9 mouse cellular contexts compared by ENCODE assay signal in the genomic region with DNA sequence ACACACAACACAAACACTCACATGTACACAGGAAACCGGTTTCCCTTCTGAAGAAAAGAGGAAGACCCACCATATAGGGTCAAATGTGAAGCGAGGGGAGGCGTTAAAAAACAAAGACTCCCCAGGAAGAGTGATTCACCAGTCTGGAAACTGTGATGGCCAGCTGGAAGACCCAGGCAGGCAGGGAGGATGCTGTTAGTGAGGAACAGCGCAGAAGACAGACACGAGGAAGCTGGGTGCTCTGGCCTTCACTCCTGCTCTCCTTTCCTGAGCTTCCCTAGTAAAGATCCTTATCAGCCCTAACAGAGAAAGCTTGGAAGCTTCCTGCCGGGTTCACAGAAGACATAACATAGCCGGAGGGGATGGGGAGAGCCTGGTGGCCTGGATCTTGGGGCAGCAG. TPM values are rescaled to one million over a fixed set of nuclear protein-coding genes. Genes with fewer than 3 reads are reported as not detected.
DNase-seq lines count a peak whose midpoint lies in the region; ATAC-seq and TF ChIP-seq lines count a peak whose summit lies in the region.
"Had no signal": no experiment of that assay in that cellular context is flagged by ENCODE, and none has a peak within 500 bp of the region (broad histone marks: within the 10 kb centered on the region; RNA-seq: fewer than 3 reads in every experiment).

No protein-coding gene starts in this region.

- H3K9me3 ChIP-seq in kidney, embryonic 14.5 days (ENCODE audit: control insufficient read depth, low read length), result no peaks in the 10 kb centered on the region
- no peaks in the 10 kb centered on the region for H3K9me3 ChIP-seq in forebrain, embryonic 13.5 days (replicated peaks)
- no peaks in the 10 kb centered on the region for H3K9me3 ChIP-seq in hindbrain, postnatal 0 days (ENCODE audit: low read length)

- no peak for TF ChIP-seq CTCF in hindbrain, postnatal 0 days (IDR thresholded peaks at IDR 0.05; ENCODE audit: low read depth)
- TF ChIP-seq CTCF in thymus, adult 2 months (IDR thresholded peaks at IDR 0.05; ENCODE audit: borderline replicate concordance, control insufficient read depth, extremely low read depth, insufficient read depth, low read length, poor library complexity), result no peak

- no peak for DNase-seq in kidney, postnatal 25 days
- DNase-seq in hindbrain, postnatal 0 days (ENCODE audit: low spot score), result no peak
- DNase-seq in thymus, adult 2 months, result no peak
- no peak for DNase-seq in urinary bladder, adult 18-20 months (ENCODE audit: low spot score in 2 of 2)

- H3K27ac ChIP-seq in kidney, embryonic 14.5 days (ENCODE audit: low read depth, low read length), result peak overlapping the region; percentile 69; the same call in 1 of the 2 replicates
- H3K27ac ChIP-seq in forebrain, embryonic 13.5 days, result peak overlapping the region; percentile 68
- peak overlapping the region; percentile 71 for H3K27ac ChIP-seq in hindbrain, postnatal 0 days
- no peak overlapping the region for H3K27ac ChIP-seq in thymus, adult 2 months (ENCODE audit: control insufficient read depth, insufficient read depth, low read length)

- H3K9ac ChIP-seq in kidney, embryonic 14.5 days (ENCODE audit: low read depth, low read length), result no peak overlapping the region
- H3K9ac ChIP-seq in forebrain, embryonic 13.5 days, result no peak overlapping the region
- no peak overlapping the region for H3K9ac ChIP-seq in hindbrain, postnatal 0 days (replicated peaks; ENCODE audit: low read length)

- no peak overlapping the region for H3ac ChIP-seq in myocyte (ENCODE audit: control insufficient read depth, insufficient read length)

- no peak for TF ChIP-seq POLR2A in myocyte (IDR thresholded peaks at IDR 0.05; ENCODE audit: insufficient read length, low read depth)
- no peak for TF ChIP-seq POLR2A in thymus, adult 2 months (IDR thresholded peaks at IDR 0.05; ENCODE audit: control insufficient read depth, extremely low read depth, insufficient read depth, low read length, poor library complexity)

- H3K4me3 ChIP-seq in kidney, embryonic 14.5 days (ENCODE audit: low read length), result no peak overlapping the region
- no peak overlapping the region for H3K4me3 ChIP-seq in forebrain, embryonic 13.5 days
- H3K4me3 ChIP-seq in hindbrain, postnatal 0 days (ENCODE audit: low read length), result no peak overlapping the region
- H3K4me3 ChIP-seq in myocyte, result no peak overlapping the region
- H3K4me3 ChIP-seq in thymus, adult 2 months (ENCODE audit: control insufficient read depth, insufficient read depth, low read length), result no peak overlapping the region

- H3K4me2 ChIP-seq in kidney, embryonic 14.5 days (replicated peaks; ENCODE audit: low read depth, low read length), result no peak overlapping the region
- H3K4me2 ChIP-seq in forebrain, embryonic 13.5 days, result no peak overlapping the region
- no peak overlapping the region for H3K4me2 ChIP-seq in hindbrain, postnatal 0 days (ENCODE audit: low read depth, low read length)
- H3K4me2 ChIP-seq in myocyte (ENCODE audit: low read depth), result peak overlapping the region; percentile 64

- no peaks in the 10 kb centered on the region for H3K27me3 ChIP-seq in kidney, embryonic 14.5 days (ENCODE audit: control insufficient read depth, insufficient read depth, low read length)
- H3K27me3 ChIP-seq in forebrain, embryonic 13.5 days, result no peaks in the 10 kb centered on the region
- no peaks in the 10 kb centered on the region for H3K27me3 ChIP-seq in hindbrain, postnatal 0 days (ENCODE audit: insufficient read depth, low read length)
- H3K27me3 ChIP-seq in myocyte (ENCODE audit: control insufficient read depth, insufficient read depth, insufficient read length), result no peaks in the 10 kb centered on the region
- no peaks in the 10 kb centered on the region for H3K27me3 ChIP-seq in thymus, adult 2 months (ENCODE audit: control insufficient read depth, insufficient read depth, low read length)

- H3K4me1 ChIP-seq in kidney, embryonic 14.5 days (ENCODE audit: control insufficient read depth, insufficient read depth, low read length), result peaks cover 29% of the 10 kb centered on the region
- H3K4me1 ChIP-seq in forebrain, embryonic 13.5 days, result peaks cover 78% of the 10 kb centered on the region
- H3K4me1 ChIP-seq in hindbrain, postnatal 0 days (ENCODE audit: insufficient read depth, low read length), result peaks cover 61% of the 10 kb centered on the region
- peaks cover 27% of the 10 kb centered on the region for H3K4me1 ChIP-seq in thymus, adult 2 months (replicated peaks; ENCODE audit: control insufficient read depth, insufficient read depth, low read length)

- no peak for ATAC-seq in kidney, embryonic 14.5 days (ENCODE audit: low FRiP score, low TSS enrichment)
- no peak for ATAC-seq in forebrain, embryonic 13.5 days
- ATAC-seq in hindbrain, postnatal 0 days, result no peak
- ATAC-seq in CD4-positive, CD25-positive, alpha-beta regulatory T cell, adult 4 months, result no peak

- peaks cover 6% of the 10 kb centered on the region for H3K79me2 ChIP-seq in myocyte (ENCODE audit: control insufficient read depth, insufficient read depth)

- peaks cover 12% of the 10 kb centered on the region for H3K36me3 ChIP-seq in kidney, embryonic 14.5 days (ENCODE audit: control insufficient read depth, insufficient read depth, low read length)
- 0 out of 2 replicates have a peak, but pooled peaks cover under 1% of the 10 kb centered on the region for H3K36me3 ChIP-seq in forebrain, embryonic 13.5 days (ENCODE audit: poor library complexity, severe bottlenecking)
- H3K36me3 ChIP-seq in hindbrain, postnatal 0 days (ENCODE audit: insufficient read depth, low read length), result no peaks in the 10 kb centered on the region
- peaks cover 6% of the 10 kb centered on the region for H3K36me3 ChIP-seq in myocyte (ENCODE audit: control insufficient read depth, insufficient read depth)
- H3K36me3 ChIP-seq in thymus, adult 2 months (ENCODE audit: control insufficient read depth, insufficient read depth, low read length), result no peaks in the 10 kb centered on the region

- 37% methylated on average over 7 of the region's 7 CpGs for WGBS in kidney, embryonic 14.5 days
- WGBS in forebrain, embryonic 13.5 days, result 54% methylated on average over 7 of the region's 7 CpGs
- 31% methylated on average over 7 of the region's 7 CpGs for WGBS in hindbrain, postnatal 0 days
- 28% methylated on average over 7 of the region's 7 CpGs for WGBS in thymus, adult 2 months

TF ChIP-seq in myocyte, 11 proteins besides CTCF, POLR2A, EP300 and RAD21:
- TF ChIP-seq MAX (IDR thresholded peaks at IDR 0.05; ENCODE audit: low read depth), result no peak
- no peak for TF ChIP-seq SRF (IDR thresholded peaks at IDR 0.05; ENCODE audit: control insufficient read depth, insufficient read length, low read depth)
- TF ChIP-seq TCF12 (IDR thresholded peaks at IDR 0.05; ENCODE audit: insufficient read depth, poor library complexity, severe bottlenecking), result no peak
- no peak for TF ChIP-seq USF1 (IDR thresholded peaks at IDR 0.05; ENCODE audit: low read depth)
- no peak for TF ChIP-seq MYOD1 (IDR thresholded peaks at IDR 0.05; ENCODE audit: control insufficient read depth in 1 of 3, insufficient read length in 2 of 3, low read depth in 2 of 3)
- TF ChIP-seq CEBPB (IDR thresholded peaks at IDR 0.05; ENCODE audit: insufficient read depth, poor library complexity, severe bottlenecking), result no peak

RNA-seq across cellular contexts. Expression of gene Phldb1, which starts 12.0 kb away (rescaled TPM):
- 24.9 and 28.7 TPM in 2 replicates for polyA plus RNA-seq in kidney, embryonic 14.5 days (2014; fragmentation: Nextera tagmentation; extraction: Ambion mirVana)
- 36.4 and 40.9 TPM in 2 replicates for polyA plus RNA-seq in forebrain, embryonic 13.5 days (2015; fragmentation: Nextera tagmentation; extraction: Ambion mirVana)
- total RNA-seq in hindbrain, postnatal 0 days (2014; rRNA removed), result 114 and 152 TPM in 2 replicates
- 31.9 and 35.3 TPM in 2 replicates for polyA plus RNA-seq in hindbrain, postnatal 0 days (2015; fragmentation: Nextera tagmentation; extraction: Ambion mirVana)
- polyA plus RNA-seq in myocyte (2012; fragmentation: generic; extraction: Trizol), result 62.2 TPM
- polyA plus RNA-seq in thymus, adult 2 months (2012; rRNA removed), result 16.5 and 27.3 TPM in 2 replicates
- under 1 TPM in 1 of 2 experiments, not detected in 1; 0.32 TPM for polyA plus RNA-seq in CD4-positive, CD25-positive, alpha-beta regulatory T cell, adult 4 months (2017; shearing (Covaris generic))

RNA-seq across cellular contexts. Expression of gene Arcn1, which starts 44.6 kb away (rescaled TPM):
- polyA plus RNA-seq in kidney, embryonic 14.5 days (2014; fragmentation: Nextera tagmentation; extraction: Ambion mirVana), result 116 and 219 TPM in 2 replicates
- 132 and 137 TPM in 2 replicates for polyA plus RNA-seq in forebrain, embryonic 13.5 days (2015; fragmentation: Nextera tagmentation; extraction: Ambion mirVana)
- 77.1 and 88.4 TPM in 2 replicates for total RNA-seq in hindbrain, postnatal 0 days (2014; rRNA removed)
- 102 and 109 TPM in 2 replicates for polyA plus RNA-seq in hindbrain, postnatal 0 days (2015; fragmentation: Nextera tagmentation; extraction: Ambion mirVana)
- polyA plus RNA-seq in myocyte (2012; fragmentation: generic; extraction: Trizol), result 40.6 TPM
- polyA plus RNA-seq in thymus, adult 2 months (2012; rRNA removed), result 42.0 and 43.1 TPM in 2 replicates
- polyA plus RNA-seq in CD4-positive, CD25-positive, alpha-beta regulatory T cell, adult 4 months (2017; shearing (Covaris generic)), result 10 to 100 TPM; 68.0 to 77.9 TPM

RNA-seq across cellular contexts. Expression of gene Ift46, which starts 44.7 kb away (rescaled TPM):
- 122 and 131 TPM in 2 replicates for polyA plus RNA-seq in kidney, embryonic 14.5 days (2014; fragmentation: Nextera tagmentation; extraction: Ambion mirVana)
- polyA plus RNA-seq in forebrain, embryonic 13.5 days (2015; fragmentation: Nextera tagmentation; extraction: Ambion mirVana), result 154 and 164 TPM in 2 replicates
- total RNA-seq in hindbrain, postnatal 0 days (2014; rRNA removed), result 56.0 and 61.6 TPM in 2 replicates
- 142 and 144 TPM in 2 replicates for polyA plus RNA-seq in hindbrain, postnatal 0 days (2015; fragmentation: Nextera tagmentation; extraction: Ambion mirVana)
- polyA plus RNA-seq in myocyte (2012; fragmentation: generic; extraction: Trizol), result 74.9 TPM
- polyA plus RNA-seq in thymus, adult 2 months (2012; rRNA removed), result 35.1 and 42.2 TPM in 2 replicates
- polyA plus RNA-seq in CD4-positive, CD25-positive, alpha-beta regulatory T cell, adult 4 months (2017; shearing (Covaris generic)), result 10 to 100 TPM; 55.1 to 73.7 TPM

RNA-seq across cellular contexts. Expression of gene Treh, which starts 50.0 kb away (rescaled TPM):
- polyA plus RNA-seq in kidney, embryonic 14.5 days (2014; fragmentation: Nextera tagmentation; extraction: Ambion mirVana), result not detected in 2 replicates
- not detected in 2 replicates for polyA plus RNA-seq in forebrain, embryonic 13.5 days (2015; fragmentation: Nextera tagmentation; extraction: Ambion mirVana)
- not detected in 2 replicates for total RNA-seq in hindbrain, postnatal 0 days (2014; rRNA removed)
- not detected in 2 replicates for polyA plus RNA-seq in hindbrain, postnatal 0 days (2015; fragmentation: Nextera tagmentation; extraction: Ambion mirVana)
- 0.02 TPM for polyA plus RNA-seq in myocyte (2012; fragmentation: generic; extraction: Trizol)
- 0.15 and 0.29 TPM in 2 replicates for polyA plus RNA-seq in thymus, adult 2 months (2012; rRNA removed)
- polyA plus RNA-seq in CD4-positive, CD25-positive, alpha-beta regulatory T cell, adult 4 months (2017; shearing (Covaris generic)), result not detected
- polyA plus RNA-seq: spleen, adult 2 months had no signal

Comparison
In these comparisons a context has a peak if more than half of its experiments do, and no peak if none do; other contexts are left out.
1. RNA of gene Phldb1, which starts 12.0 kb away (polyA plus RNA-seq): 62.2 TPM in myocyte (single experiment), 36.4 to 40.9 TPM in forebrain, embryonic 13.5 days, 31.9 to 35.3 TPM in hindbrain, postnatal 0 days, 24.9 to 28.7 TPM in kidney, embryonic 14.5 days and 16.5 to 27.3 TPM in thymus, adult 2 months; 0.32 TPM in CD4-positive, CD25-positive, alpha-beta regulatory T cell, adult 4 months; every median in the first group is over 10 times any median in the second.